Mouse (Mus musculus): ENCODE data around the gene Igfbp1. TPM values are rescaled to one million over a fixed set of nuclear protein-coding genes. Genes with fewer than 3 reads are reported as not detected.

Igfbp1 gene
- polyA plus RNA-seq, 1 experiment from 2014 or later: 0.61 TPM

- Histone ChIP-seq H3K4me2 (no peak overlapping the region), H3K4me1 (replicated peaks) (no peaks in the 10 kb centered on the region), H3K27me3 (replicated peaks) (no peaks in the 10 kb centered on the region), H3K27ac (ENCODE audit: poor library complexity, severe bottlenecking) (no peak overlapping the region), H3K4me3 (no peak overlapping the region), H3K9ac (no peak overlapping the region), H3K36me3 (no peaks in the 10 kb centered on the region), H3K9me3 (replicated peaks) (no peaks in the 10 kb centered on the region)
- WGBS: 76% methylated on average over 4 of the region's 4 CpGs
- no peak for ATAC-seq (ENCODE audit: insufficient number of reproducible peaks, low FRiP score)
Observed at GRCm38 (mm10) chr11:7231958-7232357, 34.4 kb downstream of the Igfbp1 start.

GRCm38 (mm10) chr11:7233333-7233732, 35.8 kb downstream of the Igfbp1 start:
- Histone ChIP-seq H3K9ac (no peak overlapping the region), H3K4me1 (replicated peaks) (peaks cover 5% of the 10 kb centered on the region), H3K27me3 (replicated peaks) (no peaks in the 10 kb centered on the region), H3K9me3 (replicated peaks) (no peaks in the 10 kb centered on the region), H3K4me3 (no peak overlapping the region), H3K4me2 (no peak overlapping the region), H3K27ac (ENCODE audit: poor library complexity, severe bottlenecking) (no peak overlapping the region), H3K36me3 (no peaks in the 10 kb centered on the region)
- ATAC-seq (ENCODE audit: insufficient number of reproducible peaks, low FRiP score): no peak
- WGBS: 69% methylated on average over 2 of the region's 2 CpGs

GRCm38 (mm10) chr11:7234436-7234835, 36.9 kb downstream of the Igfbp1 start:
- ATAC-seq (ENCODE audit: insufficient number of reproducible peaks, low FRiP score): no peak
- no peak overlapping the region for H3K4me2 ChIP-seq

GRCm38 (mm10) chr11:7234981-7235609, 37.5 kb downstream of the Igfbp1 start:
- Histone ChIP-seq H3K36me3 (no peaks in the 10 kb centered on the region), H3K9me3 (replicated peaks) (no peaks in the 10 kb centered on the region), H3K27me3 (replicated peaks) (no peaks in the 10 kb centered on the region), H3K4me1 (replicated peaks) (peaks cover 11% of the 10 kb centered on the region), H3K4me3 (no peak overlapping the region), H3K27ac (ENCODE audit: poor library complexity, severe bottlenecking) (no peak overlapping the region), H3K9ac (no peak overlapping the region), H3K4me2 (no peak overlapping the region)
- 51% methylated on average over 3 of the region's 3 CpGs for WGBS
- no peak for ATAC-seq (ENCODE audit: insufficient number of reproducible peaks, low FRiP score)

More at GRCm38 (mm10) chr11:7234436-7234835, 36.9 kb downstream of the Igfbp1 start:
- H3K4me1 ChIP-seq (replicated peaks): peaks cover 11% of the 10 kb centered on the region
- H3K27ac ChIP-seq (ENCODE audit: poor library complexity, severe bottlenecking): no peak overlapping the region
- no peaks in the 10 kb centered on the region for H3K36me3 ChIP-seq
- H3K4me3 ChIP-seq: no peak overlapping the region
- no peaks in the 10 kb centered on the region for H3K9me3 ChIP-seq (replicated peaks)
- no peak overlapping the region for H3K9ac ChIP-seq
- WGBS: 74% methylated on average over 1 of the region's 1 CpGs
- no peaks in the 10 kb centered on the region for H3K27me3 ChIP-seq (replicated peaks)

- no peaks in the 10 kb centered on the region for H3K9me3 ChIP-seq (replicated peaks)
- H3K36me3 ChIP-seq: no peaks in the 10 kb centered on the region
- H3K27me3 ChIP-seq (replicated peaks): no peaks in the 10 kb centered on the region
- ATAC-seq (ENCODE audit: insufficient number of reproducible peaks, low FRiP score): no peak
- 82% methylated on average over 2 of the region's 2 CpGs for WGBS
- H3K4me2 ChIP-seq: no peak overlapping the region
- H3K4me1 ChIP-seq (replicated peaks): peaks cover 11% of the 10 kb centered on the region
- no peak overlapping the region for H3K9ac ChIP-seq
- no peak overlapping the region for H3K4me3 ChIP-seq
- H3K27ac ChIP-seq (ENCODE audit: poor library complexity, severe bottlenecking): no peak overlapping the region
Observed at GRCm38 (mm10) chr11:7236751-7237150, 39.2 kb downstream of the Igfbp1 start.

GRCm38 (mm10) chr11:7237712-7238111, 40.1 kb downstream of the Igfbp1 start:
- H3K27ac ChIP-seq (ENCODE audit: poor library complexity, severe bottlenecking): peak overlapping the region; percentile 58
- peaks cover 11% of the 10 kb centered on the region for H3K4me1 ChIP-seq (replicated peaks)
- 43% methylated on average over 6 of the region's 6 CpGs for WGBS
- no peak overlapping the region for H3K9ac ChIP-seq
- peak; percentile 77 for ATAC-seq (ENCODE audit: insufficient number of reproducible peaks, low FRiP score)
- no peak overlapping the region for H3K4me3 ChIP-seq
- no peaks in the 10 kb centered on the region for H3K9me3 ChIP-seq (replicated peaks)
- H3K27me3 ChIP-seq (replicated peaks): no peaks in the 10 kb centered on the region
- no peaks in the 10 kb centered on the region for H3K36me3 ChIP-seq
- no peak overlapping the region for H3K4me2 ChIP-seq

GRCm38 (mm10) chr11:7238546-7238945, 41.0 kb downstream of the Igfbp1 start:
- ATAC-seq (ENCODE audit: insufficient number of reproducible peaks, low FRiP score): no peak
- WGBS: 77% methylated on average over 6 of the region's 6 CpGs
- H3K9me3 ChIP-seq (replicated peaks): no peaks in the 10 kb centered on the region
- peak overlapping the region; percentile 58 for H3K27ac ChIP-seq (ENCODE audit: poor library complexity, severe bottlenecking)
- H3K9ac ChIP-seq: no peak overlapping the region
- H3K4me1 ChIP-seq (replicated peaks): peaks cover 11% of the 10 kb centered on the region
- no peaks in the 10 kb centered on the region for H3K36me3 ChIP-seq
- no peak overlapping the region for H3K4me3 ChIP-seq
- H3K4me2 ChIP-seq: no peak overlapping the region
- H3K27me3 ChIP-seq (replicated peaks): no peaks in the 10 kb centered on the region

GRCm38 (mm10) chr11:7239041-7239740, 41.6 kb downstream of the Igfbp1 start:
- Histone ChIP-seq H3K27me3 (replicated peaks) (no peaks in the 10 kb centered on the region), H3K4me1 (replicated peaks) (peaks cover 11% of the 10 kb centered on the region), H3K36me3 (no peaks in the 10 kb centered on the region), H3K9me3 (replicated peaks) (no peaks in the 10 kb centered on the region), H3K4me3 (no peak overlapping the region), H3K9ac (no peak overlapping the region), H3K4me2 (no peak overlapping the region), H3K27ac (ENCODE audit: poor library complexity, severe bottlenecking) (peak overlapping the region; percentile 60; the same call in 1 of the 2 replicates)
- 60% methylated on average over 4 of the region's 4 CpGs for WGBS
- peak; percentile 76 for ATAC-seq (ENCODE audit: insufficient number of reproducible peaks, low FRiP score)

- Histone ChIP-seq H3K36me3 (no peaks in the 10 kb centered on the region), H3K4me3 (no peak overlapping the region), H3K9me3 (replicated peaks) (no peaks in the 10 kb centered on the region), H3K9ac (no peak overlapping the region), H3K27ac (ENCODE audit: poor library complexity, severe bottlenecking) (no peak overlapping the region), H3K4me2 (no peak overlapping the region), H3K27me3 (replicated peaks) (no peaks in the 10 kb centered on the region), H3K4me1 (replicated peaks) (no peaks in the 10 kb centered on the region)
- no peak for ATAC-seq (ENCODE audit: insufficient number of reproducible peaks, low FRiP score)
- 88% methylated on average over 1 of the region's 1 CpGs for WGBS
Observed at GRCm38 (mm10) chr11:7244782-7245181, 47.2 kb downstream of the Igfbp1 start.

- H3K9ac ChIP-seq: no peak overlapping the region
- H3K27ac ChIP-seq (ENCODE audit: poor library complexity, severe bottlenecking): no peak overlapping the region
- 86% methylated on average over 2 of the region's 2 CpGs for WGBS
- ATAC-seq (ENCODE audit: insufficient number of reproducible peaks, low FRiP score): no peak
- no peak overlapping the region for H3K4me3 ChIP-seq
- no peaks in the 10 kb centered on the region for H3K9me3 ChIP-seq (replicated peaks)
- H3K36me3 ChIP-seq: no peaks in the 10 kb centered on the region
- no peaks in the 10 kb centered on the region for H3K4me1 ChIP-seq (replicated peaks)
- H3K27me3 ChIP-seq (replicated peaks): no peaks in the 10 kb centered on the region
- no peak overlapping the region for H3K4me2 ChIP-seq
Observed at GRCm38 (mm10) chr11:7250415-7250814, 52.8 kb downstream of the Igfbp1 start.

- H3K27me3 ChIP-seq (replicated peaks): no peaks in the 10 kb centered on the region
- no peak for ATAC-seq (ENCODE audit: insufficient number of reproducible peaks, low FRiP score)
- no peak overlapping the region for H3K4me2 ChIP-seq
- WGBS: 87% methylated on average over 5 of the region's 5 CpGs
- no peak overlapping the region for H3K4me3 ChIP-seq
- no peaks in the 10 kb centered on the region for H3K9me3 ChIP-seq (replicated peaks)
- H3K9ac ChIP-seq: no peak overlapping the region
- H3K4me1 ChIP-seq (replicated peaks): no peaks in the 10 kb centered on the region
- no peaks in the 10 kb centered on the region for H3K36me3 ChIP-seq
- H3K27ac ChIP-seq (ENCODE audit: poor library complexity, severe bottlenecking): no peak overlapping the region
Observed at GRCm38 (mm10) chr11:7250870-7251269, 53.3 kb downstream of the Igfbp1 start.

All from heart, embryonic 12.5 days (tissue).